Mouse (Mus musculus) natural killer cell, adult 2 months (primary cell): ENCODE results near the gene Strada.
A peak's percentile ranks its signal among the peaks of the same experiment; 100 is the strongest.
"Not testable (repeated sequence)": the region's sequence is repeated elsewhere in the genome, so short reads cannot be mapped to it uniquely, and the experiment has no call there.

Experiments used
- DNase-seq, 2 experiments: peaks; one replicate each; pipeline ENCODE4 v3.0.0; 2022; ENCODE audit warnings: low spot score in 2 of 2

The Strada gene

GRCm38 (mm10) chr11:106157154-106157553 is 44.8 kb downstream of the Strada start:
- no peak for DNase-seq

DNA sequence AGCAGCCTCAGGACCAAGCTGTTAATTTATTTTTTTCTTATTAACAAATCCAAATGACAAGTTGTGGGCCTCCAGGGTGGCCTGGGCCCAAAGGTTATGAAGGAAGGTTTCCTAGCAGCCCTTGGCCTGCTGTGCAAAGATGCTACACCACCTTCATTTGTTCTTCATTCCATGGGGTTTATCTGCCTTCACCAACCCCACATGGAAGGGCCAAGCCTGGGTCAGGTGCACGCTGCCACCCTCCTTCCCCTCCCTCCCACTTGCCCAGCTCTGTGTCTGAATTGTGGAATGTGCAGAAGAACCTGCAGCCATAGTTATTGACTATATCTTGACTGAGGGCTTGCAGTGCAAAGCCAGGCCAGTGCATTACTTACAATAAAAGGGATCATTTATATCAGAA is 45.7 kb downstream of the Strada start:
- no peak for DNase-seq

GRCm38 (mm10) chr11:106155761-106156160 is 46.2 kb downstream of the Strada start:
- DNase-seq, result no peak

GRCm38 (mm10) chr11:106154770-106155169 is 47.2 kb downstream of the Strada start:
- no peak for DNase-seq

- no peak for DNase-seq
Measured at GRCm38 (mm10) chr11:106154091-106154490, 47.9 kb downstream of the Strada start.

DNA sequence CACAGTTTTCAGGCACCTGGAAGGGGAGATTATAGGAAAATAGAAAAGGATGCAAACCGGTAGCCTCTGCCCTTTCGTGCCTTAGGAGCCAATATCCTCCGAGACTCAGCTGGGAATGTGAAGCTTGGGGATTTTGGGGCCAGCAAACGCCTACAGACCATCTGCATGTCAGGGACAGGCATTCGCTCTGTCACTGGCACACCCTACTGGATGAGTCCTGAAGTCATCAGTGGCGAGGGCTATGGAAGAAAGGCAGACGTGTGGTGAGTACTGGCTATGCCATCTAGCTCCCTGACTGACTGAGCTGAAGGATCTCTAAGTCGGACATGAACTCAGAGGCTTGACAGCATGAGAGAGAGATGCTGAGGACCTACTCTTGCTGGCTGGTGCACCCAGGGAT is 49.8 kb downstream of the Strada start:
- no peak for DNase-seq

GRCm38 (mm10) chr11:106151219-106151618 is 50.7 kb downstream of the Strada start:
- no peak for DNase-seq

- no peak for DNase-seq
Measured at GRCm38 (mm10) chr11:106134580-106135528, 67.1 kb downstream of the Strada start.

DNA sequence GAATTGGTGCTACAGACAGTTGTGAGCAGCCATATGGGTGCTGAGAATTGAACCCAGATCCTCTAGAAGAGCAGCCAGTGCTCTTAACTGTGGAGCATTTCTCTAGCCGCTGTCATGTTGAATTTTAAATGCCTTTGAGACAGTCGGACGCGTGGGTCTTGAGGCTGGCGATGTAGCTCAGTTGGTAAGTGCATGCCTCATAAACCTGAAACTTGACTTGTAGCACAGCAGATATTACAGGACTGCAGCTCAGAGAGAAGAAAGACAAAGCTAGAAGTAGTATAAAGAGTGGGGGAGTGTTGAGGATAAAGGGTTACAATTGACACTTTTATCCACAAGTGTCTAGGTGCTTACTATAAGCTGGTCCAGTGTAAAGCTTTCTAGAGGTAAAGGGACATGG is 69.5 kb downstream of the Strada start:
- no peak for DNase-seq

GRCm38 (mm10) chr11:106129477-106129876 is 72.5 kb downstream of the Strada start:
- DNase-seq, result no peak

DNA sequence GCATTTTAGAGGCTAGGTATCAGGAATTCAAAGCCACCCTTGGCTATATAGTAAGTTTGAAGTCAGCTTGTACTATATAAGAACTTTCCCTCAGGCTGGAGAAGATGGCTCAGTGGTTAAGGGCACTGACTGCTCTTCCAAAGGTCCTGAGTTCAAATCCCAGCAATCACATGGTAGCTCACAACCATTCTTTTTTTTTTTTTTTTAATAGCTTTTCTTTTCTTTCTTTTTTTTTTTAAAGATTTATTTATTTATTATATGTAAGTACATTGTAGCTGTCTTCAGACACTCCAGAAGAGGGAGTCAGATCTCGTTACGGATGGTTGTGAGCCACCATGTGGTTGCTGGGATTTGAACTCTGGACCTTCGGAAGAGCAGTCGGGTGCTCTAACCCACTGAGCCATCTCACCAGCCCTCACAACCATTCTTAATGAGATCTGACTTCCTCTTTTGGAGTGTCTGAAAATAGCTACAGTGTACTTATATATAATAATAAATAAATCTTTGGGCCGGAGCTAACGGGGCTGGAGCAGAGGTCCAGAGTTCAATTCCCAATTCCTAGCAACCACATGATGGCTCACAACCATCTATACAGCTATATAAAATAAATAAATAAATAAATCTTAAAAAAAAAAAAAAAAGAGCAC is 75.1 kb downstream of the Strada start:
- not testable (repeated sequence) for DNase-seq

DNA sequence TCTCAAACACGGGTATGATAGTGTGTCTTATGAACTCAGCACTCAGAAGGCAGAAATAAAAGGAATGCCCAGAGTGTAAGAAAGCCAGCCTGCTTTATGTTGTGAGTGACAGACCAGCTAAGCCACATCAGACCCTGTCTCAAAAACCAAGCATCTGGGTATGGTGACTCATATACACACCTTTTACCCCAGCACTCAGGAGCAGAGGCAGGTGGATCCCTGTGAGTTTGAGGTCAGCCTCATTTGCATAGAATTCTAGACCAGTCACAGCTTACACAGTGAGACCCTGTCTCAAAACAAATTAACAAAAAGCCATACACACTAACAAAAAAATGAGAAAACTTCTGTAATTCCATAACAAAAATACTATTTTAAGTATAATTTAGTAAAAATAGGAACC is 76.1 kb downstream of the Strada start:
- DNase-seq, result peak in 1 of 2 experiments; percentile 21

GRCm38 (mm10) chr11:106124784-106125183 is 77.2 kb downstream of the Strada start:
- DNase-seq, result no peak

DNA sequence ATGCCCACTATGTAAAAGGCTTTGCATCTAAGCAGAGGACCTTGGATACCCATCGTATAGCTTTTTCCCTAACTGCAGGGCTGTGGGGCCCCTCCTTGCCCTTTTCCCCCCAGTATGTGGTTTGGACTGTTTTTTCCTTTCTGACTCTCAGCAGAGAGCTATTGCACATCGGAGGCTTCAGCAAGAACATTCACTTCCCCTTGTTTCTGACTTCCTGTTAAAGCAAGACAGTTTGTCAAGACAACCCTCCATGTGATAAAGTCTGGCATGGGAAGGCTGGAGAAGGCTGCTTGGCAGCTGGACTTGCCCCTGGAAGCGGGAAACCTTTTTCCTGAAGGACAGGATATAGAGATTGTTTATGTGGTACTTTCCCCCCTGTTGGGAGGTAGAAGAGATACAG is 79.2 kb downstream of the Strada start:
- peak; percentile 19 to 34 for DNase-seq

- no peak for DNase-seq
Measured at GRCm38 (mm10) chr11:106122221-106122620, 79.7 kb downstream of the Strada start.
